Mouse (Mus musculus) heart, embryonic 14.5 days (tissue): ENCODE data around the gene 4931409K22Rik. TPM values are rescaled to one million over a fixed set of nuclear protein-coding genes. Genes with fewer than 3 reads are reported as not detected.

ENCODE experiments used
- ATAC-seq: fragments of 200-750 bp; cut with Nextera tagmentation; 2 replicates; pipeline ENCODE4 v1.8.0; 2017; ENCODE audit warnings: low read depth, moderate TSS enrichment; ENCODE audit not compliant: insufficient number of reproducible peaks, insufficient read depth, low FRiP score
- H3K27ac ChIP-seq, 2 experiments: fragments of 200-500 bp in 1 of 2; fragments of 300-500 bp in 1 of 2; sonication (generic) in 1 of 2; replicated peaks in 1 of 2; 2 replicates each; pipeline ENCODE4 v1.5.1; 2012 to 2014; ENCODE audit warnings: low read depth in 2 of 2, low read length in 2 of 2, control low read depth in 1 of 2, mild to moderate bottlenecking in 1 of 2, mixed read lengths in 1 of 2; ENCODE audit not compliant: control insufficient read depth in 1 of 2, insufficient read depth in 1 of 2
- H3K27me3 ChIP-seq: fragments of 300-500 bp; sonication (generic); 2 replicates; pipeline ENCODE4 v1.6.1; 2014; ENCODE audit warnings: mild to moderate bottlenecking, low read length, control low read depth; ENCODE audit not compliant: control insufficient read depth, insufficient read depth
- H3K36me3 ChIP-seq: fragments of 300-500 bp; sonication (generic); 2 replicates; pipeline ENCODE4 v1.6.1; 2014; ENCODE audit warnings: mild to moderate bottlenecking, control low read depth, low read length, mixed read lengths; ENCODE audit not compliant: control insufficient read depth, insufficient read depth
- H3K4me1 ChIP-seq, 2 experiments: fragments of 200-500 bp in 1 of 2; fragments of 300-500 bp in 1 of 2; sonication (generic) in 1 of 2; 2 replicates each; pipeline ENCODE4 v1.6.1; 2012 to 2014; ENCODE audit warnings: low read length in 2 of 2, control low read depth in 1 of 2, mixed read lengths in 1 of 2; ENCODE audit not compliant: control insufficient read depth in 2 of 2, insufficient read depth in 2 of 2
- H3K4me2 ChIP-seq: fragments of 300-500 bp; sonication (generic); 2 replicates; pipeline ENCODE4 v1.6.1; 2014; ENCODE audit warnings: mild to moderate bottlenecking, low read length
- H3K4me3 ChIP-seq, 2 experiments: fragments of 200-500 bp in 1 of 2; fragments of 300-500 bp in 1 of 2; sonication (generic) in 1 of 2; 2 replicates each; pipeline ENCODE4 v1.5.1; 2012 to 2014; ENCODE audit warnings: low read length in 2 of 2, mild to moderate bottlenecking in 2 of 2, control low read depth in 1 of 2, low read depth in 1 of 2, moderate library complexity in 1 of 2; ENCODE audit not compliant: control insufficient read depth in 1 of 2, insufficient read depth in 1 of 2
- H3K9ac ChIP-seq: fragments of 300-500 bp; sonication (generic); 2 replicates; pipeline ENCODE4 v1.6.1; 2014; ENCODE audit warnings: mild to moderate bottlenecking, low read length
- H3K9me3 ChIP-seq: fragments of 300-500 bp; sonication (generic); 2 replicates; pipeline ENCODE4 v1.6.1; 2016; ENCODE audit warnings: low read length, control low read depth; ENCODE audit not compliant: control insufficient read depth
- WGBS: fragments of 180-500 bp; shearing (Covaris S2); extraction: QIAGEN DNeasy Blood & Tissue Kit; methylation state at CpG from one replicate; pipeline ENCODE4 v1.1.7; 2014; 5-methylcytosine and 5-hydroxymethylcytosine counted together
- polyA plus RNA-seq: library from polyadenylated mRNA; unstranded; fragments of >200 nt; fragmentation: Nextera tagmentation; extraction: Ambion mirVana; gene quantifications from 2 replicates; pipeline ENCODE4 v1.2.1, GENCODE M21; 2014

The 4931409K22Rik gene
- polyA plus RNA-seq, 1 experiment from 2014 or later = not detected

GRCm38 (mm10) chr5:24601911-24602750 lies 45.5 kb upstream of the 4931409K22Rik start:
- H3K9me3 ChIP-seq = no peaks in the 10 kb centered on the region
- ATAC-seq = peak; percentile 70
- peak overlapping the region; percentile 91 for H3K4me2 ChIP-seq
- H3K36me3 ChIP-seq = no peaks in the 10 kb centered on the region
- peaks cover 49 to 66% of the 10 kb centered on the region in 2 experiments for H3K4me1 ChIP-seq
- H3K4me3 ChIP-seq = peak overlapping the region; percentile 71 to 84
- peak overlapping the region; percentile 95 for H3K9ac ChIP-seq
- no peaks in the 10 kb centered on the region for H3K27me3 ChIP-seq
- under 1% methylated on average over 73 of the region's 73 CpGs for WGBS
- H3K27ac ChIP-seq = peak overlapping the region; percentile 99 to 100

DNA sequence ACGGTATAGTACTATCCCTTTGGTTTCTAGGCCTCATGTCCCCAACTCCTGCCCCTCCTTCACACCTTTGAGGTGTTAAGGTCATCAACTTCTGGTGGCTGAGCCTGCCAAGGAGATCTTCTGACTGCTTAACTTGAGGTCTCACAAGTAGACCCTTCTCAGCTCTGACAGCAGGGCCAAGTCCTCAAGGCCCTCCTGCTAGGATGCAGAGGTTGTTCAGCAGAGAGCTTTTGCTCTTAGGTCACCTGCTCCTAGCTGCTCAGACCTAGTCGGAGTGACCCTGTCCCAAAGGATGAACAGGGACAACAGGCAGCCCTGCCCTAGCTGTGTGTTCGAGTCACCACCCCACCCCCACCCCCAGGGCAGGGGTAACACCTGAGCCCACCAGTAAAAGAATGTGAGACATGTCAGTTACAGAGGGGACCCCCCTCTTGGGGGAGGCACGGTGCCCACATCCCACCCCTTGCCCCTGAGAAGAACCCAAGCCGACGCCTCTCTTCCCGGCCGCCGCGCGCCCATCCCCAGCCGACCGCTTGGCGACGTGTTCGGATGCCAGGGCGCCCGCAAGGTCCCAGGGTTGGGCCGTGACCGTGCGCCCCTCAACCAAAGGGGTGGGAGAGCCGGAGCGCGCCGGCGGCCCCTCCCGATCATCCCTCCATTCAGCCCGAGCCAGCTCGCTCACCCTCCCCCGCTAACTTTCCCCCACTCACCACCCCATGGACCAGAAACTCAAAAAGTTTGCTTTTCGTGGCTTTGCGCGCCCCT lies 44.6 kb upstream of the 4931409K22Rik start:
- Histone ChIP-seq H3K4me3 (peak overlapping the region; percentile 71 to 84), H3K27ac (peak overlapping the region; percentile 99 to 100), H3K36me3 (peaks cover 5% of the 10 kb centered on the region), H3K9me3 (no peaks in the 10 kb centered on the region), H3K4me2 (peak overlapping the region; percentile 91), H3K4me1 (peaks cover 48 to 61% of the 10 kb centered on the region in 2 experiments), H3K9ac (peak overlapping the region; percentile 95), H3K27me3 (no peaks in the 10 kb centered on the region)
- ATAC-seq = no peak
- under 1% methylated on average over 33 of the region's 33 CpGs for WGBS

DNA sequence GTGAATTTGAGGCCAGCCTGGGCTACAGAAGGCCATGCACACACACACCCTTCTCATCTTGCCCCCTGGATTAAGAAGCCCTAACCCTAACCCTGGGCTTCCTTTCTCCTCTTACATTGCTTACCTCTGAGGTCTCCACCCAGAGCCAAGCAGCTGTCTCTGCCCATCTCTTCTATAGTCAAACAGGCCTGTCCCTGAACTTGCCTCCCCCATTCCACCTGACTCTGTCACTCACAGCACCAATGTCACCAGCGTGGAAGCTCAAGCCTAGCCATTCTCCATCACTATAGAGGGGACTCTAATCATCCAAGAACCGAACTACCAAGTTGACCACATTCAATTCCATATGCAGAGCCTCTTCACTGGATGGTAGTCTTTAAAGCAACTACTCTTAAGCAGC lies 43.6 kb upstream of the 4931409K22Rik start:
- peak overlapping the region; percentile 91 for H3K4me2 ChIP-seq
- H3K4me3 ChIP-seq = peak overlapping the region in 1 of 2 experiments; percentile 84; a peak in 2 of 4 replicates
- peak overlapping the region in 1 of 2 experiments; percentile 100; a peak in 2 of 4 replicates for H3K27ac ChIP-seq
- H3K27me3 ChIP-seq = no peaks in the 10 kb centered on the region
- H3K9me3 ChIP-seq = no peaks in the 10 kb centered on the region
- ATAC-seq = no peak
- H3K4me1 ChIP-seq = peaks cover 39 to 51% of the 10 kb centered on the region in 2 experiments
- H3K9ac ChIP-seq = peak overlapping the region; percentile 95
- 61% methylated on average over 2 of the region's 2 CpGs for WGBS
- peaks cover 16% of the 10 kb centered on the region for H3K36me3 ChIP-seq

- Histone ChIP-seq H3K27ac (peak overlapping the region in 1 of 2 experiments; percentile 28; a peak in 2 of 4 replicates), H3K27me3 (no peaks in the 10 kb centered on the region), H3K9ac (peak overlapping the region; percentile 76), H3K36me3 (peaks cover 27% of the 10 kb centered on the region), H3K9me3 (no peaks in the 10 kb centered on the region), H3K4me1 (peaks cover 36 to 45% of the 10 kb centered on the region in 2 experiments), H3K4me3 (peak overlapping the region; percentile 47 to 52), H3K4me2 (peak overlapping the region; percentile 94)
- 12% methylated on average over 8 of the region's 8 CpGs for WGBS
- no peak for ATAC-seq
Measured at GRCm38 (mm10) chr5:24599137-24599536, 42.5 kb upstream of the 4931409K22Rik start.

DNA sequence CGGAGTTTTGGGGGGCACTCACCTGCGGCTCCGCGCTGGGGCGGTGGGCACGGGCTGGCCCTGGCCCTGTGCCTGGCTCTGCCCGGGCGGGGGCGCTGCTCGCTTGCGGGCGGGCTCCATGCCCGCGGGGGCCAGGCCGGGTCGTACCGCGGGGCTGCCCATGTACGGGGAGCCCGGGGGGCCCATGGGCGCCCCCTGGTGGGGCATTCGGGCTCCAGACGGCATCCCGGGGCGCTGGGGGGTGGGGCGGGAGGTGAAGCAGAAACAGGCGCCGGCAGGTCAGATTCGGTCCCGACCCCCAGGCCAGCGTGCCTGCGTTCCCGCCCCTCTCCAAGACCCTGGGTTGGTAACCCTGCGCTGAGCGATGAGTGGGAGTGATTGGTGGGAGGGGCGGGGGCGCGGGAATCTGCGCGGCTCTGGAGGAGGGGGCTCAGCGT lies 42.0 kb upstream of the 4931409K22Rik start:
- H3K4me2 ChIP-seq = peak overlapping the region; percentile 94
- no peaks in the 10 kb centered on the region for H3K9me3 ChIP-seq
- H3K27ac ChIP-seq = peak overlapping the region in 1 of 2 experiments; percentile 47; a peak in 2 of 4 replicates
- no peaks in the 10 kb centered on the region for H3K27me3 ChIP-seq
- no peak for ATAC-seq
- peaks cover 32% of the 10 kb centered on the region for H3K36me3 ChIP-seq
- WGBS = 2% methylated on average over 33 of the region's 41 CpGs
- peak overlapping the region; percentile 47 to 52 for H3K4me3 ChIP-seq
- peaks cover 30 to 40% of the 10 kb centered on the region in 2 experiments for H3K4me1 ChIP-seq
- peak overlapping the region; percentile 76 for H3K9ac ChIP-seq

DNA sequence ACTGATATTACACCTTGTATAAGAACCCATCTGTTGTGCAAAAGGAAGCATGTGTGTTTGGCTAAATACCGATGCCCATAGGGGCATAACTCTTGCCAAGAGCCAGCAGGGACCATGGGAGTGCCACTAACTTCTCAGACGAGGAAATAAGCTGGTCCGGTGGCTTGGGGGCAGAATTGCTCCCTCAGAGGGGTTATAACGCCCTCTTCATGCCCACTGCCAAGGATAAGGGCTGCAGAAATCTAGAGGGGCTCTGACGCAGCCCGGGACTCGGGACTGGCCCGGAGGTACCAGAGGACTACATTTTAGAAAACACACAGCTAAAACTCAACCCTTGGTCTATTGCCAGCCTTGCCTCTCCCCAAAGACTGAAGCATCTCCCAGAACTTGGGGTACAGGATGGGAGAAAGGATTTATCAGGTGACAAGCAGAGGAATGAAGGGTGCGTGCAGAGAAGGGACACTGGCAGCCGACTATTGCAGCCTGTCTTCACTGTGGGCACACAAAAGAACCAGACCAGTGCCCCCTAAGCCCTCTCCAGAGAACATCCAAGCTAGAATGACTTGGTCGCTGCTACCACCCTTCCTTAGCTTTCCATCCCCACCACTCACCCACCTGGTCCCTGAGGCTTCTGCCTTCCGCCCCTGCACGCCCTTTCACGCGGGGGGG lies 41.4 kb upstream of the 4931409K22Rik start:
- Histone ChIP-seq H3K36me3 (peaks cover 38% of the 10 kb centered on the region), H3K4me2 (peak overlapping the region; percentile 94), H3K27ac (peak overlapping the region in 1 of 2 experiments; percentile 47; a peak in 1 of 4 replicates), H3K4me3 (peak overlapping the region; percentile 47 to 52), H3K4me1 (peaks cover 25 to 34% of the 10 kb centered on the region in 2 experiments; a peak in 3 of 4 replicates), H3K9ac (peak overlapping the region; percentile 76), H3K9me3 (no peaks in the 10 kb centered on the region), H3K27me3 (no peaks in the 10 kb centered on the region)
- WGBS = 31% methylated on average over 15 of the region's 15 CpGs
- no peak for ATAC-seq

GRCm38 (mm10) chr5:24597221-24597728 lies 40.7 kb upstream of the 4931409K22Rik start:
- no peak overlapping the region for H3K4me2 ChIP-seq
- no peak overlapping the region for H3K9ac ChIP-seq
- H3K4me3 ChIP-seq = no peak overlapping the region
- no peak for ATAC-seq
- no peaks in the 10 kb centered on the region for H3K27me3 ChIP-seq
- H3K27ac ChIP-seq = no peak overlapping the region
- peaks cover 45% of the 10 kb centered on the region for H3K36me3 ChIP-seq
- H3K9me3 ChIP-seq = no peaks in the 10 kb centered on the region
- 77% methylated on average over 2 of the region's 2 CpGs for WGBS
- peaks cover 20 to 28% of the 10 kb centered on the region in 2 experiments; a peak in 3 of 4 replicates for H3K4me1 ChIP-seq
